In genomic region chr9:59658146-59658545, GRCm38 (mm10) we compare ENCODE assay signal across 1 mouse cellular context.
TF ChIP-seq lines count a peak whose summit lies in the region.

No protein-coding gene starts in this region.

TF ChIP-seq in MEL, 35 proteins besides CTCF, POLR2A, EP300 and RAD21 (continued from another document):
- TF ChIP-seq CHD1 (IDR thresholded peaks at IDR 0.05; ENCODE audit: low read depth, low read length), result no peak
- TF ChIP-seq ETS1 (IDR thresholded peaks at IDR 0.05; ENCODE audit: low read depth, low read length), result no peak
- TF ChIP-seq E2F4 (IDR thresholded peaks at IDR 0.05; ENCODE audit: borderline replicate concordance, low read depth, low read length), result no peak
- no peak for TF ChIP-seq TAL1 (IDR thresholded peaks at IDR 0.05; ENCODE audit: low read length)
- TF ChIP-seq POLR2AphosphoS2 (IDR thresholded peaks at IDR 0.05; ENCODE audit: low read length), result no peak
- no peak for TF ChIP-seq MAFK (IDR thresholded peaks at IDR 0.05; ENCODE audit: borderline replicate concordance, low read depth, low read length)
- no peak for TF ChIP-seq TCF12 (IDR thresholded peaks at IDR 0.05; ENCODE audit: low read depth, low read length)
- TF ChIP-seq JUND (IDR thresholded peaks at IDR 0.05; ENCODE audit: low read depth, low read length), result no peak
- TF ChIP-seq GATA1 (IDR thresholded peaks at IDR 0.05; ENCODE audit: low read depth, low read length), result no peak
- no peak for TF ChIP-seq ZKSCAN1 (IDR thresholded peaks at IDR 0.05; ENCODE audit: low read depth, low read length)
TF ChIP-seq in MEL: peak in this region for 0.
